Mouse (Mus musculus) heart, embryonic 16.5 days (tissue): ENCODE measurements around the gene Fmo3. TPM values are rescaled to one million over a fixed set of nuclear protein-coding genes. Genes with fewer than 3 reads are reported as not detected.

Source experiments
- ATAC-seq: fragments of 200-750 bp; cut with Nextera tagmentation; replicated peaks from 2 replicates; pipeline ENCODE4 v1.8.0; 2017; ENCODE audit warnings: moderate number of reproducible peaks; ENCODE audit not compliant: insufficient read depth, low FRiP score; ENCODE audit errors: extremely low read depth
- H3K27ac ChIP-seq: fragments of 300-500 bp; sonication (generic); 2 replicates; pipeline ENCODE4 v1.5.1; 2014; ENCODE audit warnings: mild to moderate bottlenecking, low read length, control low read depth, moderate library complexity
- H3K27me3 ChIP-seq: fragments of 300-500 bp; sonication (generic); 2 replicates; pipeline ENCODE4 v1.6.1; 2014; ENCODE audit warnings: low read length, mixed read lengths; ENCODE audit not compliant: control insufficient read depth, insufficient read depth
- H3K36me3 ChIP-seq: fragments of 300-500 bp; sonication (generic); 2 replicates; pipeline ENCODE4 v1.6.1; 2014; ENCODE audit not compliant: control insufficient read depth, insufficient read depth
- H3K4me1 ChIP-seq: fragments of 300-500 bp; sonication (generic); 2 replicates; pipeline ENCODE4 v1.6.1; 2014; ENCODE audit warnings: low read length, mixed read lengths; ENCODE audit not compliant: control insufficient read depth, insufficient read depth
- H3K4me2 ChIP-seq: fragments of 300-500 bp; sonication (generic); 2 replicates; pipeline ENCODE4 v1.6.1; 2014; ENCODE audit warnings: low read depth, mild to moderate bottlenecking, control low read depth, low read length
- H3K4me3 ChIP-seq: fragments of 300-500 bp; sonication (generic); 2 replicates; pipeline ENCODE4 v1.5.1; 2014; ENCODE audit warnings: mild to moderate bottlenecking, control low read depth, low read length
- H3K9ac ChIP-seq: fragments of 300-500 bp; sonication (generic); 2 replicates; pipeline ENCODE4 v1.6.1; 2014; ENCODE audit warnings: low read length, control low read depth
- H3K9me3 ChIP-seq: fragments of 300-500 bp; sonication (generic); replicated peaks from 2 replicates; pipeline ENCODE4 v1.6.1; 2016; ENCODE audit warnings: low read length; ENCODE audit not compliant: control insufficient read depth
- WGBS: fragments of 180-500 bp; shearing (Covaris S2); extraction: QIAGEN DNeasy Blood & Tissue Kit; methylation state at CpG from one replicate; pipeline ENCODE4 v1.1.7; 2014; 5-methylcytosine and 5-hydroxymethylcytosine counted together
- polyA plus RNA-seq: library from polyadenylated mRNA; unstranded; fragments of >200 nt; fragmentation: Nextera tagmentation; extraction: Ambion mirVana; gene quantifications from 2 replicates; pipeline ENCODE4 v1.2.1, GENCODE M21; 2015

Gene Fmo3
- polyA plus RNA-seq, 1 experiment from 2014 or later = 0.11 TPM

- no peaks in the 10 kb centered on the region for H3K4me1 ChIP-seq
- H3K36me3 ChIP-seq = no peaks in the 10 kb centered on the region
- no peak overlapping the region for H3K9ac ChIP-seq
- WGBS = 53% methylated on average over 1 of the region's 1 CpGs
- H3K9me3 ChIP-seq = no peaks in the 10 kb centered on the region
- no peak for ATAC-seq
- no peak overlapping the region for H3K4me3 ChIP-seq
- no peak overlapping the region for H3K27ac ChIP-seq
- no peaks in the 10 kb centered on the region for H3K27me3 ChIP-seq
- no peak overlapping the region for H3K4me2 ChIP-seq
Observed at GRCm38 (mm10) chr1:162957422-162957821, 26.9 kb downstream of the Fmo3 start.

- no peak overlapping the region for H3K4me2 ChIP-seq
- WGBS = 45% methylated on average over 2 of the region's 2 CpGs
- no peaks in the 10 kb centered on the region for H3K36me3 ChIP-seq
- H3K27me3 ChIP-seq = no peaks in the 10 kb centered on the region
- no peak overlapping the region for H3K27ac ChIP-seq
- ATAC-seq = no peak
- no peak overlapping the region for H3K4me3 ChIP-seq
- no peak overlapping the region for H3K9ac ChIP-seq
- no peaks in the 10 kb centered on the region for H3K4me1 ChIP-seq
- no peaks in the 10 kb centered on the region for H3K9me3 ChIP-seq
Observed at GRCm38 (mm10) chr1:162953079-162953478, 31.2 kb downstream of the Fmo3 start.

DNA sequence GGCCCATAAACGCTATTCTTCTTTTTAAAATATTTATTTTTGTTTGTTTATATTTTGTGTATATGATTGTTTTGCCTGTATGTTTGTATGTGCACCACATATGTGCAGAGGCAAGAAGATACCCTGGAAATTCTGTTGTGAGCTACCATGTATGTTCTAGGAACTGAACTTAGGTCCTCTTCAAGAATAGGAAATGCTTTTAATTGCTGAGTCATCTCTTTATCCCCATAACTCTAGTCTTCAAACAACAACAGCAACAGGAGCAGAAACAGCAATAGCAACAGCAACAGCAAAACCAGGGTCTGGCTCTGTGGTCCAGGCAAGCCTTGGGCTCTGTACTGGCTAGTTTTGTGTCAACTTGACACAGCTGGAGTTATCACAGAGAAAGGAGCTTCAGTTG, 34.6 kb downstream of the Fmo3 start:
- no peak for ATAC-seq
- Histone ChIP-seq H3K27ac (no peak overlapping the region), H3K9ac (no peak overlapping the region), H3K4me1 (no peaks in the 10 kb centered on the region), H3K4me3 (no peak overlapping the region), H3K9me3 (no peaks in the 10 kb centered on the region), H3K36me3 (no peaks in the 10 kb centered on the region), H3K4me2 (no peak overlapping the region), H3K27me3 (no peaks in the 10 kb centered on the region)
- WGBS = 80% methylated on average over 1 of the region's 1 CpGs

DNA sequence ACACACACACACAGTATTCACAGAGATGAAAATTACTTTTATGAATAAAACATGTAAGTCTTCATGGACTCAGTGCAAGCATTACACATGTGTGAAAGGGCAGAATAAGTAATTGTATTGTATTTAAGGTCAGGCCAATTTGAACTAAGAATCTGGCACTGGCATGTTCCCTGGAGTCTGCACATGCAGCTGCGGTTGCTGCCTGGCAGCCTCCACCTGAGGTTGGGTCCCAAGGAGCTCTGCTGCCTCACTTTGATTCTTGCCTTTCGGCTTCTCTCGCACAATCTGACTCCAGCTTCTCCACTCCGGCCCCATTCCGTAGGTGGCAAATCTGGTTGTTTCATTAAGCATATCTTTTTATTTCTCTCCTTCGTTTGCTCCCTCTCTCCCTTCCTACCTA, 36.4 kb downstream of the Fmo3 start:
- 84% methylated on average over 6 of the region's 6 CpGs for whole genome bisulfite sequencing
- Histone ChIP-seq H3K27ac (no peak overlapping the region), H3K9ac (no peak overlapping the region), H3K9me3 (no peaks in the 10 kb centered on the region), H3K4me2 (no peak overlapping the region), H3K4me1 (no peaks in the 10 kb centered on the region), H3K36me3 (no peaks in the 10 kb centered on the region), H3K4me3 (no peak overlapping the region), H3K27me3 (no peaks in the 10 kb centered on the region)
- ATAC-seq = no peak

- WGBS = 74% methylated on average over 4 of the region's 4 CpGs
- Histone ChIP-seq H3K9me3 (no peaks in the 10 kb centered on the region), H3K36me3 (no peaks in the 10 kb centered on the region), H3K4me1 (no peaks in the 10 kb centered on the region), H3K27me3 (no peaks in the 10 kb centered on the region), H3K9ac (no peak overlapping the region), H3K27ac (no peak overlapping the region), H3K4me2 (no peak overlapping the region), H3K4me3 (no peak overlapping the region)
- no peak for ATAC-seq
Observed at GRCm38 (mm10) chr1:162946837-162947558, 37.3 kb downstream of the Fmo3 start.

DNA sequence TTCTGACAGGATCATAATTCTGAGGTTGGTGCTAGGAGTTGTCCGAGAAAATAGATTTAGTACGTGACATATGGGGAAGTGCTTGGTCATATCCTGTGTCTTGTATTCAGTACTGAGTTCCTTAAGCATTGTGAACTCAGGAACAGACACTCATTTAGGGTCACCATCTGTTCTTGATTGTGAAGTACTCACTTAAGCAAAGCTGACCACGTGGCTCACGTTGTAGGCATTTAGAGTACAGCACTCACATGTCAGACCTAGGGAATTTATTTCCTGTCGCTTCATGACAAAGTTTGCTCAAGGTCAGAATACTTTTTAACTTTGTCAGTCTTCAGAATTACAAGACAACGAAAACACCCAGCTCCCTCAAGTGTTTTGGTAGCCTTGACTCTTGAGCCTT, 40.6 kb downstream of the Fmo3 start:
- Histone ChIP-seq H3K27me3 (no peaks in the 10 kb centered on the region), H3K4me3 (no peak overlapping the region), H3K27ac (no peak overlapping the region), H3K9me3 (no peaks in the 10 kb centered on the region), H3K4me1 (no peaks in the 10 kb centered on the region), H3K4me2 (no peak overlapping the region), H3K9ac (no peak overlapping the region), H3K36me3 (no peaks in the 10 kb centered on the region)
- 52% methylated on average over 6 of the region's 6 CpGs for WGBS
- no peak for ATAC-seq

GRCm38 (mm10) chr1:162938696-162939351, 45.5 kb downstream of the Fmo3 start:
- Histone ChIP-seq H3K4me2 (no peak overlapping the region), H3K9ac (no peak overlapping the region), H3K4me1 (no peaks in the 10 kb centered on the region), H3K4me3 (no peak overlapping the region), H3K9me3 (no peaks in the 10 kb centered on the region), H3K27ac (peak overlapping the region; percentile 19; the same call in 1 of the 2 replicates), H3K27me3 (no peaks in the 10 kb centered on the region), H3K36me3 (no peaks in the 10 kb centered on the region)
- peak; percentile 85 for ATAC-seq
- 63% methylated on average over 4 of the region's 4 CpGs for WGBS

GRCm38 (mm10) chr1:162937970-162938695, 46.2 kb downstream of the Fmo3 start:
- Histone ChIP-seq H3K27ac (peak overlapping the region; percentile 55), H3K9ac (no peak overlapping the region), H3K4me1 (no peaks in the 10 kb centered on the region), H3K9me3 (no peaks in the 10 kb centered on the region), H3K27me3 (no peaks in the 10 kb centered on the region), H3K4me3 (no peak overlapping the region), H3K4me2 (no peak overlapping the region), H3K36me3 (no peaks in the 10 kb centered on the region)
- 67% methylated on average over 5 of the region's 5 CpGs for WGBS
- no peak for ATAC-seq

DNA sequence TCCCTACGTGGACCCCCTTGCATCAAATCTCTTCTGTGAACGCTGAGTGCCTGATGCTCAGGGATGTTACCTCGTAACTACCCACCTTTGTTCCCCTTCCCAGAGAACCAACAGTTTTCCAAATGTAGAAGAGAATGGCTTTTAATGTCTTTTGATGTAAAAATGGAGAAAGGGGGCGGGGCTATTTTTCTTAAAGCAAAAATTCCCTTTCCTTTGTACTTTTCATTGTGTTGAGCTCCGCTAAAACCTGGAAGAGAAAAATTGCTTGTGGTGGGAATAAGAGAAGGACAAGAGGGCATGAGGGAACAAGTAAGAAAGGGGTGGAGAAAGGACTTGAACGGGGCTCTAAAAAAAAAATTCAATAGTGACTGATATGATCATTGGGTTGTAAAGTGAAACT, 46.9 kb downstream of the Fmo3 start, which contains the start of gene Fmo6:
Fmo6 (minus strand) TSS at position 101 of the 400 bp plus-strand sequence.
- no peak within 1 kb of the TSS for H3K4me3 ChIP-seq
- ATAC-seq = no peak
- no peak within 1 kb of the TSS for H3K9ac ChIP-seq
- H3K4me1 ChIP-seq = no peaks in the 10 kb centered on the region
- no peaks in the 10 kb centered on the region for H3K9me3 ChIP-seq
- H3K27me3 ChIP-seq = no peaks in the 10 kb centered on the region
- peak within 1 kb of the TSS; percentile 55 for H3K27ac ChIP-seq
- H3K4me2 ChIP-seq = no peak within 1 kb of the TSS
- H3K36me3 ChIP-seq = no peaks in the 10 kb centered on the region
- WGBS = 78% methylated on average over 6 of the region's 6 CpGs
